15 mouse cellular contexts compared by ENCODE assay signal in the genomic region with DNA sequence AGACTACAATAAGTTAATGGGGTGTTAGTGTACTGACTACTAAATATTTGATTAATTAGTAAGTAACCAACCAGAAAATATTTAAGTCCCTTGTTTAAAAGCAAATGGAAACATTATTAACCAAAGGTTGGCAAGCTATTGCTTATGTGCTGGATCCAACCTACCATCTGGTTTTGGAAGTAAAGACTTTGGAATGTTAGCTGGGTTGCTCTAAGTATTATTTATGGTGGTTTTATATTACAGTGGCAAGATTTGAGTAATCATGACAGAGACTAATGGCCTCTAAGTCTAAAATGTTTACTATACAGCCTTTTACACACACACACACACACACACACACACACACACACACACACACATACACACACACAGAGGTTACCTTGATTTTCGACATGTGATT.
"Had no signal": no experiment of that assay in that cellular context is flagged by ENCODE, and none has a peak within 500 bp of the region (broad histone marks: within the 10 kb centered on the region; RNA-seq: fewer than 3 reads in every experiment).

No protein-coding gene starts in this region.

- H3K4me1 ChIP-seq: neural tube, embryonic 15.5 days; stomach, embryonic 15.5 days had no signal

- H3K9ac ChIP-seq: neural tube, embryonic 15.5 days; stomach, embryonic 15.5 days had no signal

- H3K27me3 ChIP-seq: neural tube, embryonic 15.5 days; stomach, embryonic 15.5 days had no signal

- H3K27ac ChIP-seq: neural tube, embryonic 15.5 days; stomach, embryonic 15.5 days; stomach, postnatal 0 days had no signal

- H3K36me3 ChIP-seq: neural tube, embryonic 15.5 days; stomach, embryonic 15.5 days had no signal

- H3K9me3 ChIP-seq: neural tube, embryonic 15.5 days; stomach, embryonic 15.5 days had no signal

- DNase-seq: retina, postnatal 1 day; right cerebral cortex, adult 18-20 months; right cerebral cortex, postnatal 14 days; right cerebral cortex, postnatal 25 days; right cerebral cortex, postnatal 4 days; spleen, adult 18-20 months; thymus, adult 18-20 months; thymus, adult 2 months; thymus, postnatal 14 days; thymus, postnatal 25 days; thymus, postnatal 36 days; thymus, postnatal 4 days had no signal

- H3K4me3 ChIP-seq: neural tube, embryonic 15.5 days; stomach, embryonic 15.5 days had no signal

- H3K4me2 ChIP-seq: neural tube, embryonic 15.5 days; stomach, embryonic 15.5 days had no signal
